Mouse (Mus musculus) T-helper 1 cell (primary cell): ENCODE measurements around the gene S100z.

Source experiments
- in situ Hi-C: fragments of 300-600 bp; cut with MboI, MseI; formaldehyde crosslinking; loops from one replicate; pipeline ENCODE4 v1.15.1; 2025; ENCODE audit warnings: high pct_unique_total_duplicates

Gene S100z

GRCm38 (mm10) chr13:95478671-95479413, at the start of gene S100z:
Gene S100z, minus strand, starts transcription at chr13:95478721.
- in situ Hi-C loops = no loop called here

- in situ Hi-C loops = no loop called here
These were observed 46.4 kb upstream of the S100z start, which contains the start of gene F2rl1 for GRCm38 (mm10) chr13:95524674-95525491. Gene F2rl1, minus strand, starts transcription at chr13:95525227.

DNA sequence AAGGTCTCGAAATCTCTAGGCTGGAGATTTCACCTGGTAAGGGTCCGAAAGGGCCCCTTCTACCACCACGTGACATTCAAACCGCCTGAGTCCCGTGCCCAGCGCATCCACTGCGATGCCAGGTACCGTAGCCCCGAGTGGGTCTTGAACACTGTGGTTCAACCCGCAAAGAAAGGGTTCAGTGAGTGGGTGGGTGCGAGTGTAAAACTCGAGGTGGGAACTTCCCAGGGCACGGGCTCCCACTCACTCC, 45.8 kb upstream of the S100z start:
- in situ Hi-C loops = no loop called here

DNA sequence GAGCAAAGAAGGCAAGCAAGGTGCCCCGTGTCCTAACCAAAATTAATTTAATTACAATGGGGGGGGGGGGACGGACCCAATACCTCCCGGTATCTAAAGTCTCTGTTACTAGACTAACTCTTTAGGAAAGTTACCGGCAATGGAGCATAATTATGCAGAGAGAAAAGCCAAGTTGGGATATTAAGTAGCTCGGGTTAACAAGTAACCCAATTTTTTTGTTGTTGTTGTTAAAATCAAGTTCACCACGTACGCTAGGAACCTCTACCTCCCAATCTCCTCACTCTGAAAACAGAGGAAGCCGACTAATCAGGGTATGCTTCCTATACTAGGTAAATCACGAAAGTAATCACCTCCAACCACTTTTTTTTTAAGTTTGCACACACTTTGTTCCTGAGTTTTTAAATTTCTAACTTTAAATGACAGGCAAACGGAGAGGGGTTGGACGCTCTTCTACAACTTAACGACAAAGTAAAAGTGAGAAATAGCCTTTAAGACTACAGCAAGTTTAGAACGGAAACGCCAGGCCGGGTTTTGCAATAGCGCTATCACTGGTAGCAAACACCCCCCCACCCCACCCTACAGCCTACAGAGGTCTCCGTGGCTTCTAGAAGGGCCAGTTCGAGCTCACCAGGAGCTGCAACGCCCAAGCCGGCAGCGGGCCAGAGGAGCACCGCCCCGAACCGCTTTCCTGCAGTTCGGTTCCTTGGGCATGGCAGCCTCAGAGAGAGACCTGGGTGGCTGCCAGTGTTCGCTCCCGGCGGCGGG, 45.3 kb upstream of the S100z start:
- in situ Hi-C loops = no loop called here

GRCm38 (mm10) chr13:95522176-95522575, 43.7 kb upstream of the S100z start:
- in situ Hi-C loops = no loop called here

- in situ Hi-C loops = no loop called here
These were observed 42.5 kb upstream of the S100z start for GRCm38 (mm10) chr13:95521029-95521428.

DNA sequence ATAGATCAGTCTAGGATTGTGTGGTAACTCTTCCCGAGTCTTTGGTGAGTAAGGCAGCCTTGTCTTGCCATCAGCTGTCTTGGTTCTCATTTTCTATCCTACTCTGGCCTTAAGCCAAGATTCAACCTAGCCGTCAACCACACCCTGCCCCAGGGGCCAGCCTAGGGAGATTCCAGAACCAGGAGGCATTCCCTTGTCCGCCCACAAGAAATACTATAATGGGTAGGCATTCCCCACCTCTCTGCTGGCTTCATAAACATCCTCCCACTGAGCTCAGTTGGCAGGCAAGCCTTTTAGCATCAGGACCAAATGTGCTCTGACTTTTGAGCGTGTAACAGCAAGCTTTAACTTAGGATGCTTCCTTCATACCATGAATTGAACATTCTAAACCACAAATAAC, 36.2 kb upstream of the S100z start:
- in situ Hi-C loops = no loop called here

- in situ Hi-C loops = no loop called here
These were observed 31.5 kb upstream of the S100z start for GRCm38 (mm10) chr13:95510054-95510453.

DNA sequence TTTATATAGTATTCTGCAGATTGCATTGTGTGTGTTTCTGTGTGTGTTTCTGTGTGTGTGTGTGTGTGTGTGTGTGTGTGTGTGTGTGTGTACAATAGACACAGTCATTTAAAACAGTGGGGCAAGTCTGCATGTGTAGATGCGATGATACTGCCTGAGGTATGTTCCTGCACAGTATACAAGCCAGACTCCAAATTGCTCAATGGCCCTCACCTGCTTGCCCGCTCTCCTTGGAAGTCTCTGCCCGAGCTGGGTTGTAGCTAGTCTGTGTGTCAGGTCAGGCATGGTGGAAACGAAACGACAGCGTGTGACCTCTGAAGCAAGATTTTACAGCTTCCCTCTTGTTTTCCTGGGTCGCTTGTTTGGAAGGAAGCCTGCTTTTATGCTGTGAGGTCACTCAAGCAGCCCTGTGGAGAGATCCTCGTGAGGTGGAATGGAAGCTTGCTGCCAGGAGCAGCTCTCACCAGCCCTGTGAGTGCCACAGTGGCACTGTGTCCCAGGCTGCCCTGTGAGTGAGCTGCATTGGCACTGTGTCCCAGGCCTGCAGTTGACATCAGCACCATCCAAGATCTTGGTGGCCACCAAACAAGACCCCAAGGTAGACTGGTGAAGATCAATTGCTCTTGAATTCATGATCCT, 24.9 kb upstream of the S100z start:
- in situ Hi-C loops = no loop called here

DNA sequence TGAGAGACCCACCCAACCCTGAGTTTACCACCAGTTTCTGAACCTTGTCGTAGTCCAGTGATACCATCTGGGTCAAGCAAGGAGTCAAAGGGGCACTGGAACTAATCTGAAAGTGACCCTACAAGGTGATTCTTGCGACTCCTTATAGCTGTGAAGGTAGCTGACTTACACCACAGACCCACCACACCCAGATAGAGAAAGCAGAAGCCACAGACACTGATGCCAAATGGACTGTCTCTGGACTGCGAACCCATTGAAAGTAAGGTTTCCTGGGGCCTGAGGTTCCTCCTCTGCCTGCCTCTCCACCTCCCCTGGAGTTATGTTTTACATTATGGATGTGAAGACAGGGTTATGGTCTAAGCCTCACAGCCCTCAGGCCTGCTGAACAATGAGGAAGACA, 18.1 kb upstream of the S100z start:
- in situ Hi-C loops = no loop called here

DNA sequence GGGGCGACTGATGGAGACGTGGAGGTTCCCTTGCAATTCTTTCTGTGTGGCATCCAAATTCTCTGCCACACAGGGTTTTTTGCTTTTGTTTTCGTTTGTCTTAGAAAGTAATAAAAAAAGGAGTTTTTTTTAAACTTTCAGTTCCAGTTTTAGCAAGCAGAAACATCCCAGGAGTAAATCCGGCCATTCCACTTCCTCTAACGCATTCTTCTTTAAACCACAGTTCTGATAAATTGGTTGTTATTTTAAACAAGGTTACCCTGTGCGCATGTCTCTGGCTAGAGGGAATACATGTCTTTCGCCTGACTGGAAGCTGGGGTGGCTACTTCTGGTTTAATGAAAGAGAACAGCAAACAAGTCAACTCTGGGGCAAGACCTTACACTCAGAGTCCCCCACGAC, 16.3 kb upstream of the S100z start:
- in situ Hi-C loops = no loop called here

DNA sequence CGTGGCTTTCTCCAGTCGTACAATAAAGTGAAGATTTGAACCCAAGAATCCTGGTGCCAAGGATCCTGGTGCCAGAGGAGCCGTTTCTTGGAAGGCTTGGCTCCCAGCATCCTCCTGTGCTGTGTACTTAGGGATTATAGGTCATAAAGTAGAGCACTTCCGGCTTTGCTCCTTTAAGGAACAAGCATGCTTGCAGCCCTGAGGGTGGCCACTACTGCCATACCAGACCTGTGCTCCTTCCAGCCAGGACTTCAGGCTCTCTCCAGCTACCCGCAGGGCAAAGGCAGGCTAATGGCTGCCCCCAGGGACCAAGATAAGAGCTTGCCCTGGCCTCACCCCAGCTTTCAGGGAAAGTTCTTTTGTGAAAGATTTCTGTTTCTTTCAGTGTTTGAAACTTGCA, 14.8 kb upstream of the S100z start:
- in situ Hi-C loops = no loop called here

DNA sequence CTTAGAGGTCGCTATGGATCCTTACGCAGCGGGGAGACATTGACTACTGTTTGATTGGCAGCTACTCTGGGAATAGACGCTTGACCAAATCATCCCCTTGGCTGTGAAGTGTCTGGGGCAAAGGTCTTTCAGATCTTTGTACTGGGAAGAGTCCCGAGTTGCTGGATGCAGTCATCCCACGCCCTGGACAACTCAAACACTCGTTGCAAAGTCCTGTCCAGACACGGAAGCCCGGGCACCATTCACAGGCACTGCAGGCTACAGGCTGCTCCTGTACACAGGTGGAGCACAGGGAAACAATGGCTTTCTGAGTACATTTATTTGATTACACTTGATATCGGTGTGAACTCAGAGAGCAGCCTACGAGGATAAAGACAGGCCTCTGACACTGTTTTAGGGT, 12.8 kb upstream of the S100z start:
- in situ Hi-C loops = no loop called here

GRCm38 (mm10) chr13:95484664-95485063, 6.1 kb upstream of the S100z start:
- in situ Hi-C loops = loop anchor here (5.0 kb wide), 1 partner anchor 92 kb away; no protein-coding TSS in a partner anchor

- in situ Hi-C loops = loop anchor here (5.0 kb wide), 1 partner anchor 89 kb away; no protein-coding TSS in a partner anchor
These were observed 2.9 kb upstream of the S100z start for GRCm38 (mm10) chr13:95481428-95481827.

GRCm38 (mm10) chr13:95477173-95477572, 1.3 kb downstream of the S100z start:
- in situ Hi-C loops = no loop called here

DNA sequence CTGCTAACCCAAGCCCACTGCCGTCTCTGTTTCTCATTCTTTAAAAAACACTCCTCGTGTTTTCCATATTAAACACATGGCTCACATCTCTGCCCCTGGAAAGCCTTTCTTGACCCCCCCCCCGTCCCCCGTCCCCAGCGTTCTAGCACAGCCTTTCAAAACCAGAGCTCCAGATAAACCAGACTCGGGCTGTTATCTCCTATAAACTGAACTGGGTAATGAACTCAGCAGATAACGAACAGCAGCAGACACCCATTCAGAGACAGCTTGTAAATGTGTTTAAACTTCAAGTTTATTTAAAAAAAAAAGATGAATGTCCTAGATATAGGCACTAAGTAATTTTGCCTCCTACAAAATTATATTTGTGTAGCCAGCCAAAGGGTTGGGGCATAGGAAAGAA, 3.4 kb downstream of the S100z start:
- in situ Hi-C loops = no loop called here

- in situ Hi-C loops = no loop called here
These were observed 4.2 kb downstream of the S100z start for GRCm38 (mm10) chr13:95474294-95474693.

DNA sequence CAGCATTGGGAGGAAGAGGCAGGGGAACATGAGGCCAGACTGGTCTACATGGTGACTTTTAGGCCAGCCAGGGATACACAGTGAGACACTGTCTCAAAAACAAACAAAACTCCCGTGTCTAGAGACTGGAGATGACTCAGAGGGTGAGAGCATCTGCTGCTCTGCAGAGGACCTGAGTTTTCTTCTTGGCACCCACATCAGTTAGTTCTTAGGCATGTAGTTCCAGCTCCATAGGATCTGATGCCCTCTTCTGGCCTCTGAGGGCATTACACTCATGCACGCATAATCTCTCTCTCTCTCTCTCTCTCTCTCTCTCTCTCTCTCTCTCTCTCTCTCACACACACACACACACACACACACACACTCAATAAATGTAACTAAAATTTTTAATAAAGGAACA, 7.6 kb downstream of the S100z start:
- in situ Hi-C loops = no loop called here

GRCm38 (mm10) chr13:95451529-95451928, 27.0 kb downstream of the S100z start:
- in situ Hi-C loops = no loop called here

DNA sequence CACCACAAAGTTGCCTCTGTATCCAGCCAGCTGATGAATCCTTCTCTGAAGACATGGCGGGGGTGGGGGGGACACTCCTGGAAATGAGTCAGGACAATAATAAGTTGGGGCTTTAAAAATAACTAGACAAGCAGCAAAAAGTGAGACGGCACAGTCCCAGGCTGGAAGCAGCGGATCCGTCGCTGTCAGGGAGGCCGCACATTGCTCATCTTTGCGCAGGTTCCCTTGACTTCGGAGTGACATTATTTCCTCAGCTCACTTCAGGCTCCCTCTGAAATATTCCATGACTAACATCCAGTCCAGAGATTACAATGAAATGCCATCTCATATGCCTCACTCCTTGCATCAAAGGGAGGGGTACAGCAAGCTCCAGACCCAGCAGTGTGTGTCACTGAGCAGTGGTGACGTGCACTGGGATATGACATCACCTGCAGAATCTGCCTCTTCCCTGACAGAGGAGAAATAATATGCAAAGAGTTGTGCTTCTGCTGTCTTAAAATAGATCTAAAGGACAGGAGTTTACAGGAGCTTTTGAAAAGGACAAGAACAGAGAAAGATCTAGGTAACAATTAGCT, 27.8 kb downstream of the S100z start:
- in situ Hi-C loops = no loop called here

DNA sequence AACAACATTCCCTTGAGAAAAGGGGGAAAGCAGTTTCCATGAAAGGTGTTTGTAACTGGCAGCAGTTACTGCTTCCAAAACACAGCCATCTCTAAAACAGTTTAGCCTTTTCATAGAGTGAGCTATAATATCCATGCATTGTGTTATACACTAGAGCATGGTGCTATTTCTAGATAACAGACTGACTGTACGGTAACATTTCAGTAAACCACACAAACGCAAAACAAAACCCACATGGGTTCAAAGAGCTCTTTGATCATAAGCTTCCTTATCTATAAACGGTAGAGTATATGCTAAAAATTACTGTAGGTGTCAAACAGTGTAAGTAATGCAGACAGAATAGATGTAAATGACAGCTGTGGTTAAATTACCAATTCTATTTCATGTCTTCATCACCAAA, 28.8 kb downstream of the S100z start:
- in situ Hi-C loops = no loop called here
